Mouse (Mus musculus): ENCODE data around the gene Fam217a.
A peak's percentile ranks its signal among the peaks of the same experiment; 100 is the strongest.
"Not testable (repeated sequence)": the region's sequence is repeated elsewhere in the genome, so short reads cannot be mapped to it uniquely, and the experiment has no call there.

Gene Fam217a

DNA sequence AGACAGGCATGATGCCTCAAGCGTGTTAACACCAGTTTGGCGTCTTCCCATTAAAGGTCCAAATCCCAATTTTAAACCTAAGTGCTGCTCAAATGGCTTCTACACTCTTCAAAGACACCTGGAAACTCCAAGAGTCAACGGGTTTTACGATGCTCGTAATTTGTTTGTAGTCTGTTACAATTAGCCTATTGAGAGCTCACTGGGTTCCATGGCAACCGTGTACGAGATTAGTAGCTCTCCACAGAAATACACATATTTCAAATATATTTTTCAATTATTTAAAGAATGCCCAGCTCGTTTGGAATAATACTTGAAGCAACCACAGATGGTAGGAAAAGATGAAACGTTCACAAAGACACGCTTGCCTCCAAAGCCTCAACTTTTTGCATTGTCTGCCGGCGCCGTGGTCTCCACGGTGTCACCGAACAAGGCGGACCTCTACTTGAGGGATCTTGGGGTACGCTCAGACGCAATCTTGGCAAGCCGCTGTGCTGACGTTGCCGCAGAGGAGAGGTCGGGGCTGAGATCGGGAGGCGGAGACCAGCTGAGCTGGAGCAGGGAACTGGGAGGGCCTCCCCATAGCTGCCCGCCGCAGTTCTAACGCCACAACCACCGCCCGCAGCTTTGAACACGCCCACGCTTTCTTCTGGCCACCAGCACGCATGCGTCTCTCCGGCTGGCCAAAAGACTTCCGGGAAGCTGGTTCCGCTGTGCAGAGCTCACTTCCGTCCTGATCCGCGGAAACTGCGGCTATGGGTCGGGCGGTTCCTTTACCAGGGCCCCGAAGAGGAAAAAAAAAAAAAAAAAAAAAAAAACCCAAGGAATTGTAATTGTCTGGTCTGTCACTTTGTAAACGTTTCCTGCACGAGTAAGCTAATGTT, 50.1 kb downstream of the Fam217a start:
- peak; percentile 93 to 95 for DNase-seq

DNA sequence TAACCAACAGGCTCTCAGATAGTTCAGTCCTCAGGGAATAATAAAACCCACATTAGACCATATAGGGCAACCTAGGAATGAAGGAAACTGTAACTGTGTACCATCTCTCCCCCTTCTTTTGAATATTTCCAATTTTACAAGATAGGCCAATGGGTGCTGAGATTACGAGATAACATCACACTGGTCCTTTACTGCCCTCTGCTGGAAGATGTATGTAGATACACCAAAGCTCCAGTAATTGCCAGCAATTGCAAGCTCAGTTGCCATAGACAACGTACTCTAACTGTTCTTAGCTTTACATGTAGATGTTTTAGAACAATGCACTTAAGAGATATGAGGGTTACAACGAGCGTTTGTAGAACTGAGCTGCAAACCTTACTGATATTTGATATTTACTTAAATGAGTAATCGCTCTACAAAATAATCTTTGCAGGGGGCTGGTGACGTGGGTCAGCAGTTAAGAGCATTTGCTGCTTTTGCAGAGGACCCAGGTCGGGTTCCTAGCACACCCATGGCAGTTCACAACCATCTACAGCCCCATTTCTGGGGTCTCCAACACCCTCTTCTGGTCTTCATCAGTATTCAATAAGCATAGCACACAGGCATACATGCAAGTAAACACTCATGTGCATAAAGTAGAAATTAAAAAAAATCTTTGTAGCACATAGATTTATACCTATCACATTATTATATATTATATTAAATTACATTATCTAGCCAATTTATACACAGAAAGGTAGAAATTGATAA, 59.5 kb downstream of the Fam217a start:
- peak; percentile 62 to 75 for DNase-seq

DNA sequence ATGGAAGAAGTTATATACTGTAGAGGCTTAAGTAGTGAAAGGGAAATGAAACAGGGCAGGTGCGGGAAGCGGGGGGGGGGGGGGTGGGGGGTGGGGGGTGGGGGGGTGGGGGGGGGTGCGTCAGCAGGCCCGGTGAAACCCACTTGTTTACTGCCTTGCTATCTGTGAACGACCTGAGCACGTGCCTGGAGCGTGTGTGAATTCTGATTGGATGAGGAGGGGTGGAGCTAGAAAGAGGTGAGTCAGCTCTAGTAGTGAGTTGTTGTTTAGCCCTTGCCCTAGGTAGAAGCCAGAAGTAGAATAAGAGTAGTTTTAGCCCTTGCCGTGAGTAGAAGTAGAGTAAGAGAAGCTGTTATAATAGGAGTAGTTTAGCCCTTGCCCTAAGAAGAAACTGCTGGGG, 62.9 kb downstream of the Fam217a start:
- DNase-seq: not testable (repeated sequence)

Data from cerebellum, postnatal 14 days (tissue).